Mouse (Mus musculus) embryonic facial prominence, embryonic 13.5 days (tissue): ENCODE results near the gene Birc2. TPM values are rescaled to one million over a fixed set of nuclear protein-coding genes. Genes with fewer than 3 reads are reported as not detected.

Experiments
- ATAC-seq: fragments of 200-750 bp; cut with Nextera tagmentation; 2 replicates; pipeline ENCODE4 v1.8.0; 2017; ENCODE audit warnings: low read depth; ENCODE audit not compliant: insufficient number of reproducible peaks, insufficient read depth, low FRiP score, low TSS enrichment
- H3K27ac ChIP-seq: fragments of 300-500 bp; sonication (generic); 2 replicates; pipeline ENCODE4 v1.5.1; 2015; ENCODE audit warnings: moderate library complexity, mild to moderate bottlenecking, inconsistent platforms
- H3K27me3 ChIP-seq: fragments of 300-500 bp; sonication (generic); 2 replicates; pipeline ENCODE4 v1.6.1; 2015; ENCODE audit warnings: mild to moderate bottlenecking, inconsistent platforms
- H3K36me3 ChIP-seq: fragments of 300-500 bp; sonication (generic); 2 replicates; pipeline ENCODE4 v1.6.1; 2015; ENCODE audit warnings: mild to moderate bottlenecking, inconsistent platforms
- H3K4me1 ChIP-seq: fragments of 300-500 bp; sonication (generic); 2 replicates; pipeline ENCODE4 v1.6.1; 2015; ENCODE audit warnings: inconsistent platforms
- H3K4me2 ChIP-seq: fragments of 300-500 bp; sonication (generic); 2 replicates; pipeline ENCODE4 v1.6.1; 2015; ENCODE audit warnings: moderate library complexity, mild to moderate bottlenecking, inconsistent platforms
- H3K4me3 ChIP-seq: fragments of 300-500 bp; sonication (generic); 2 replicates; pipeline ENCODE4 v1.5.1; 2015; ENCODE audit warnings: mild to moderate bottlenecking, inconsistent platforms
- H3K9ac ChIP-seq: fragments of 300-500 bp; sonication (generic); 2 replicates; pipeline ENCODE4 v1.6.1; 2015; ENCODE audit warnings: mild to moderate bottlenecking, inconsistent platforms
- H3K9me3 ChIP-seq: fragments of 300-500 bp; sonication (generic); 2 replicates; pipeline ENCODE4 v1.6.1; 2016; ENCODE audit warnings: inconsistent platforms
- WGBS: fragments of 180-500 bp; shearing (Covaris S2); methylation state at CpG from one replicate; pipeline ENCODE4 v1.1.7; 2015; ENCODE audit warnings: mixed read lengths; 5-methylcytosine and 5-hydroxymethylcytosine counted together
- microRNA-seq: library from miRNA; unstranded; fragments of <30 nt; microRNA quantifications from one replicate; pipeline ENCODE4, GENCODE M21; 2016
- polyA plus RNA-seq: library from polyadenylated mRNA; unstranded; fragments of >200 nt; fragmentation: Nextera tagmentation; extraction: Ambion mirVana; gene quantifications from 2 replicates; pipeline ENCODE4 v1.2.1, GENCODE M21; 2015

Gene Birc2
- polyA plus RNA-seq, 1 experiment from 2014 or later = 41.6 TPM

- H3K4me1 ChIP-seq = peaks cover 23% of the 10 kb centered on the region
- WGBS = 87% methylated on average over 5 of the region's 5 CpGs
- ATAC-seq = no peak
- peaks cover 39% of the 10 kb centered on the region for H3K36me3 ChIP-seq
- no peaks in the 10 kb centered on the region for H3K27me3 ChIP-seq
- H3K4me3 ChIP-seq = no peak overlapping the region
- no peak overlapping the region for H3K27ac ChIP-seq
- no peak overlapping the region for H3K4me2 ChIP-seq
- no peaks in the 10 kb centered on the region for H3K9me3 ChIP-seq
- H3K9ac ChIP-seq = no peak overlapping the region
Observed at GRCm38 (mm10) chr9:7769491-7769890, 67.4 kb downstream of the Birc2 start.

GRCm38 (mm10) chr9:7769081-7769480 lies 67.8 kb downstream of the Birc2 start:
- no peak for ATAC-seq
- Histone ChIP-seq H3K9ac (no peak overlapping the region), H3K9me3 (no peaks in the 10 kb centered on the region), H3K4me1 (peaks cover 25% of the 10 kb centered on the region), H3K36me3 (peaks cover 38% of the 10 kb centered on the region), H3K27me3 (no peaks in the 10 kb centered on the region), H3K27ac (no peak overlapping the region), H3K4me3 (no peak overlapping the region), H3K4me2 (no peak overlapping the region)
- 65% methylated on average over 4 of the region's 4 CpGs for WGBS

Small RNA genes lying within 50 kb of the gene (microRNA-seq; reads per million reads assigned to microRNA genes)
- gene Mir5618 = 3.7 reads per million, percentile 15 among the genes with 10 or more reads in this experiment

Other genes starting within 250 kb of the Birc2 start
- not detected in 2 replicates for gene Mmp20, start 208.8 kb downstream of the Birc2 start, polyA plus RNA-seq
- gene Mmp7, start 145.0 kb downstream of the Birc2 start, polyA plus RNA-seq = not detected in 2 replicates
- 75.1 and 78.1 TPM in 2 replicates for gene Tmem123, start 73.0 kb downstream of the Birc2 start, polyA plus RNA-seq
- 14.1 and 15.6 TPM in 2 replicates for gene Birc3, start 36.1 kb upstream of the Birc2 start, polyA plus RNA-seq
- gene Yap1, start 167.5 kb upstream of the Birc2 start, polyA plus RNA-seq = 52.6 and 54.8 TPM in 2 replicates
- 15.9 and 16.4 TPM in 2 replicates for gene Cfap300, start 205.8 kb upstream of the Birc2 start, polyA plus RNA-seq